Mouse (Mus musculus) ES-E14 (cell line): ENCODE measurements at regions not wholly inside any gene's neighbourhood (a gene's known extent, or its start where the extent isn't known, plus 50 kb on each side); places are given as distances from the start of the nearest gene placed in this dataset.
A peak's percentile ranks its signal among the peaks of the same experiment; 100 is the strongest.

Experiments
- DNase-seq: peaks from one replicate; pipeline ENCODE4 v3.0.0-alpha.2; 2013; ENCODE audit warnings: low read depth, low spot score
- H3K27ac ChIP-seq: 2 replicates; pipeline ENCODE4 v1.5.1; 2012; ENCODE audit warnings: low read depth, mild to moderate bottlenecking, low read length, moderate library complexity, mixed read lengths; ENCODE audit not compliant: poor library complexity, insufficient read depth, severe bottlenecking
- H3K36me3 ChIP-seq: 2 replicates; pipeline ENCODE4 v1.6.1; 2012; ENCODE audit warnings: mild to moderate bottlenecking, low read length, moderate library complexity, mixed read lengths; ENCODE audit not compliant: control insufficient read depth, poor library complexity, insufficient read depth, severe bottlenecking
- H3K4me1 ChIP-seq, 2 experiments: fragments of 150-350 bp in 1 of 2; sonication (generic) in 1 of 2; 2 replicates each; pipeline ENCODE4 v1.6.1; 2012; ENCODE audit warnings: low read length in 2 of 2, mild to moderate bottlenecking in 1 of 2, mixed read lengths in 1 of 2; ENCODE audit not compliant: control insufficient read depth in 2 of 2, insufficient read depth in 2 of 2, poor library complexity in 1 of 2
- H3K4me3 ChIP-seq, 2 experiments: fragments of 150-350 bp in 1 of 2; sonication (generic) in 1 of 2; 2 replicates each; pipeline ENCODE4 v1.5.1; 2012; ENCODE audit warnings: low read length in 2 of 2, low read depth in 1 of 2, mild to moderate bottlenecking in 1 of 2, mixed read lengths in 1 of 2; ENCODE audit not compliant: insufficient read depth in 1 of 2, poor library complexity in 1 of 2, severe bottlenecking in 1 of 2
- H3K9ac ChIP-seq: 2 replicates; pipeline ENCODE4 v1.6.1; 2012; ENCODE audit warnings: low read depth, mild to moderate bottlenecking, low read length, mixed read lengths; ENCODE audit not compliant: poor library complexity, insufficient read depth, severe bottlenecking
- H3K9me3 ChIP-seq: fragments of 150-350 bp; sonication (generic); 2 replicates; pipeline ENCODE4 v1.6.1; 2012; ENCODE audit warnings: low read depth, mild to moderate bottlenecking, low read length; ENCODE audit not compliant: control insufficient read depth, insufficient read depth
- CHD2 ChIP-seq: IDR thresholded peaks from 2 replicates; pipeline ENCODE4 v1.6.1; 2014; ENCODE audit warnings: mild to moderate bottlenecking, low read depth, low read length, inconsistent platforms
- HCFC1 ChIP-seq: IDR thresholded peaks from 2 replicates; pipeline ENCODE4 v1.6.1; 2012; ENCODE audit warnings: low read length, inconsistent platforms, borderline replicate concordance; ENCODE audit not compliant: insufficient read depth
- MAFK ChIP-seq: IDR thresholded peaks from 2 replicates; pipeline ENCODE4 v1.6.1; 2014; ENCODE audit warnings: mild to moderate bottlenecking, low read depth, low read length, inconsistent platforms; ENCODE audit not compliant: insufficient read depth
- ZC3H11A ChIP-seq: IDR thresholded peaks from 2 replicates; pipeline ENCODE4 v1.6.1; 2012; ENCODE audit warnings: low read depth, mild to moderate bottlenecking, inconsistent platforms, low read length, borderline replicate concordance
- ZNF384 ChIP-seq: IDR thresholded peaks from 2 replicates; pipeline ENCODE4 v1.6.1; 2012; ENCODE audit warnings: low read depth, low read length, inconsistent platforms
- in situ Hi-C, 2 experiments: fragments of 600-800 bp; cut with MboI; formaldehyde crosslinking; loops; one replicate each; pipeline ENCODE4 v1.15.1; 2025; ENCODE audit warnings: low sequenced_read_pairs in 2 of 2, inconsistent platforms in 1 of 2; ENCODE audit not compliant: unreplicated experiment in 2 of 2

- no peak overlapping the region for H3K4me3 ChIP-seq
- in situ Hi-C loops, result no loop called here
- H3K9ac ChIP-seq, result no peak overlapping the region
- H3K36me3 ChIP-seq, result no peaks in the 10 kb centered on the region
- no peaks in the 10 kb centered on the region for H3K9me3 ChIP-seq
- H3K4me1 ChIP-seq, result peaks cover 0 to 2% of the 10 kb centered on the region in 2 experiments; a peak in 1 of 4 replicates
- DNase-seq, result no peak
- TF ChIP-seq ZNF384 (no peak), CHD2 (no peak), ZC3H11A (no peak), HCFC1 (no peak), MAFK (no peak)
- no peak overlapping the region for H3K27ac ChIP-seq
These were observed 93.2 kb upstream of the Cd93 start for GRCm38 (mm10) chr2:148536608-148537007.

DNA sequence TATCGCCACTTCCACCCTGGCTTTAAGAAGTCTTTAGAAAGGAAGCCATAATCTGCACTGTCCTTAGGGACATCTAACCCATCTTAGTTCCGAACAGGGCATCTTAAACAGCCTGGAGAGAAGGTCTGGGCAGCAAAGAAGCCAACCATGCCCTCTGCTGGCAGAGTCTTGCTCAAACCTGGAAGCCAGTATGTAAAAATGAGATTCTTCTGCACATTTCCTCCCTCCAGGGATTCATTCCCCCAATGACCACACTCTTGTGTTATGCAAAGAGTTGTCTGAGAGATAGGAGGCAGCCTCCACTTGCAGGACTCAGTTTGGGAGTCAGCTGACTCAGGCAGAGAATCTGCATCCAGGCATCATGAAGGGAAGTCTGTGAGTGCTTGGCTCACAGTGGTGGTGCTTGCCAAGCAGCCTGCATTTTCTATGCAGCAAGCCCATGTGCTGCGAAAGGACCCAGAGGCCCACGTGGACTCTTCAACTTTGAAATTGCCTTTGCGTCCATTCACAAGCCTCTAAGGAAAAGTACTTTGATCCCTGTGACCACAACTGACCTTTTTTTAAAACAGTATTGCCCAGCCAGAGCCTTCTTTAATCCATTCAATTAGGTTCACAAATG, 92.3 kb upstream of the Cd93 start:
- H3K4me3 ChIP-seq, result no peak overlapping the region
- peaks cover 0 to 2% of the 10 kb centered on the region in 2 experiments; a peak in 1 of 4 replicates for H3K4me1 ChIP-seq
- H3K27ac ChIP-seq, result no peak overlapping the region
- TF ChIP-seq CHD2, result no peak
- no peak for TF ChIP-seq MAFK
- TF ChIP-seq HCFC1, result no peak
- no peak for TF ChIP-seq ZNF384
- TF ChIP-seq ZC3H11A, result no peak
- no peaks in the 10 kb centered on the region for H3K9me3 ChIP-seq
- no peaks in the 10 kb centered on the region for H3K36me3 ChIP-seq
- H3K9ac ChIP-seq, result no peak overlapping the region
- peak; percentile 25 for DNase-seq
- in situ Hi-C loops, result no loop called here

DNA sequence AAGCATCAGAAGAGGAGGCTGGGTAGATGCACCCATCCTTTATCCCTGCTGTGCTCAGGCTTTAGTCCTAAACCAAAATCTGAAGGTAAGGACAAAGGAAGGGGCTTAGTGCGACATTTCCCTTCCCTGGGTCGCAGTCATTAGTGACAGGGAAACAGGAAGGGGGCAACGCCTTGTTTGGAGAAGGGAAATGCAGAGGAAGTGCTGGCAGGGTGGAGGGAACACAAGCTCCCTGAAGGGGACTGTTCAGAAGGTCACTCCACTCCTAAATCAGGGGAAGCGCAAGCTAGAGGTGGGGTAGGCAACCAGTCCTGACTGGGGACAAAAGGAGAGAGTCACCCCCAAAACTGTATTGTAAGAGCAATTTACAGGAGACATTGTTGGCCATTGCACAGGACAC, 88.7 kb upstream of the Cd93 start:
- in situ Hi-C loops, result no loop called here
- no peaks in the 10 kb centered on the region for H3K36me3 ChIP-seq
- no peak for DNase-seq
- H3K27ac ChIP-seq, result no peak overlapping the region
- peaks cover 0 to 2% of the 10 kb centered on the region in 2 experiments; a peak in 1 of 4 replicates for H3K4me1 ChIP-seq
- H3K9me3 ChIP-seq, result no peaks in the 10 kb centered on the region
- H3K9ac ChIP-seq, result no peak overlapping the region
- no peak overlapping the region for H3K4me3 ChIP-seq
- TF ChIP-seq CHD2 (no peak), ZNF384 (no peak), HCFC1 (no peak), ZC3H11A (no peak)

DNA sequence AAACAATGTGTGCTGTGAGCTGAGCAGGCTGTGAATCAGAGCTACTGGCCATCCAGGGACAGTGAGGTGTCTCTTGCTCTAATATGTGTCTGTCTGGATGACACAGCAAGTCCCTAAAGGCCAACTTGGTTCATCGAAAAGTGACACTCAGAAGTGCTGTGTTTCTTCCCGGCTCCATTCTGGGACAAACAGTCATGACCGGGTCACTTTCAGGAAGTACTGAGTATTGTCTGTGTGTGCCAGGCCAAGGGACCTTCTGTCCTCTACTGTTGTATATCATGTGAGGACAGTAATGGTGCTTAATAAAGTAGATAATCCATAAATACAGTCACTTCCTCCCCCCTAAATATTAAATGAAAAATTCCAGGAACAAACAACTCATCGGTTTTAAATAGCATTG, 87.2 kb upstream of the Cd93 start:
- no peak for DNase-seq
- no peaks in the 10 kb centered on the region for H3K9me3 ChIP-seq
- in situ Hi-C loops, result no loop called here

DNA sequence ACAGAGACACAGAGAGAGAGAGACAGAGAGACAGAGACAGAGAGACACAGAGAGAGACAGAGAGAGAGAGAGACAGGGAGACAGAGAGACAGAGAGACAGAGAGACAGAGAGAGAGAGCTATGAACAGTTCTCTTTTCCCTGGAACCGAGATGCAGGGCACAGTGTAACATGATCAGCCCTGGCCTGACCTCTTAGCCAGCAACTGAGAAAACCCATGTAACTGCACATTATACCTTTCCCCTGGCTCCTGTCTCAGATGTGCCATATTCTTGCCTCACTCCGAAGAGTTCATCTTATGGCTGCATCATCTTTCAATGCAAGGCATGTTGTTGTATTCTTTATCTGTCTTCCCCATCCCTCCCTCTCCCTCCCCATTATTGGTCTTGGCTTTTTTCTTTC, 86.5 kb upstream of the Cd93 start:
- Histone ChIP-seq H3K36me3 (no peaks in the 10 kb centered on the region), H3K4me3 (no peak overlapping the region), H3K9me3 (no peaks in the 10 kb centered on the region), H3K9ac (no peak overlapping the region), H3K27ac (no peak overlapping the region), H3K4me1 (no peaks in the 10 kb centered on the region)
- no peak for TF ChIP-seq CHD2
- TF ChIP-seq ZC3H11A, result no peak
- TF ChIP-seq HCFC1, result no peak
- in situ Hi-C loops, result no loop called here
- no peak for DNase-seq

More for the DNA sequence above, 87.2 kb upstream of the Cd93 start:
- TF ChIP-seq MAFK (no peak), CHD2 (no peak), HCFC1 (no peak), ZC3H11A (no peak), ZNF384 (no peak)
- no peak overlapping the region for H3K4me3 ChIP-seq
- no peak overlapping the region for H3K9ac ChIP-seq
- no peaks in the 10 kb centered on the region; a peak in 1 of 4 replicates for H3K4me1 ChIP-seq
- H3K27ac ChIP-seq, result no peak overlapping the region
- H3K36me3 ChIP-seq, result no peaks in the 10 kb centered on the region
